Mouse (Mus musculus) cerebellum, adult 2 months (tissue): Measurements from ENCODE around the gene Synj2bp.

ENCODE experiments used
- CTCF ChIP-seq: fragments of 200-500 bp; IDR thresholded peaks from 2 replicates; pipeline ENCODE4 v1.5.1; 2011; ENCODE audit warnings: low read depth, mild to moderate bottlenecking, control low read depth, low read length, moderate library complexity, borderline replicate concordance; ENCODE audit not compliant: insufficient read depth
- POLR2A ChIP-seq: fragments of 200-500 bp; IDR thresholded peaks from 2 replicates; pipeline ENCODE4 v1.6.1; 2011; ENCODE audit warnings: low read length, control low read depth, borderline replicate concordance; ENCODE audit not compliant: insufficient read depth

DNA sequence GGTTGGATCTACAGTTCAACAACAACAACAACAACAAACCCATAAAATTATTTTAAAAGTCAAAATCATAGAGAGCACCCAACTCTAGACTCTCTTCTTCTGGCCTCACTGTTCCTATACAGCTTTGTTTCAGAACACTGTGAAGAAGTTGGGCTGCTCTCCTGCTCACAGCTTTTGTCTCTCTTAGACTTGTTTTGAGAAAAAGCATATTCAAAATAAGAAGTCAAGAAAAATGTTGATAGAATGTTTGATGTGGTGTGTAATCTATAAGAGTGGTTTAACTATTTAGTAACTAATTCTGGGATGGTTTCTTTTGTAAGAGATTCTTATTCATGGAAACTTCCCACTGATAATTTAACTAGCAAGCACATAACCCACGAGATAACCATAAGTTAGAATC, 35.7 kb upstream of the Synj2bp start, which contains the start of gene Adam21:
- TF ChIP-seq CTCF (no peak), POLR2A (no peak)
